ENCODE assay signal across 8 mouse cellular contexts in genomic region chr7:120597744-120598243, GRCm38 (mm10). TPM values are rescaled to one million over a fixed set of nuclear protein-coding genes. Genes with fewer than 3 reads are reported as not detected.
DNase-seq lines count a peak whose midpoint lies in the region; ATAC-seq and TF ChIP-seq lines count a peak whose summit lies in the region.

No protein-coding gene starts in this region.

- peak overlapping the region; percentile 11; the same call in 1 of the 2 replicates for H3K9ac ChIP-seq in heart, embryonic 12.5 days
- peak overlapping the region; percentile 60; the same call in 1 of the 2 replicates for H3K9ac ChIP-seq in kidney, postnatal 0 days (ENCODE audit: low read depth, low read length)
- no peak overlapping the region for H3K9ac ChIP-seq in liver, postnatal 0 days (replicated peaks)

- H3K4me3 ChIP-seq in thymus, adult 2 months (ENCODE audit: control insufficient read depth, insufficient read depth, low read length) = no peak overlapping the region
- peak overlapping the region; percentile 48 for H3K4me3 ChIP-seq in heart, embryonic 12.5 days
- H3K4me3 ChIP-seq in kidney, postnatal 0 days (replicated peaks; ENCODE audit: low read depth, low read length) = peak overlapping the region; percentile 39
- H3K4me3 ChIP-seq in liver, postnatal 0 days (ENCODE audit: low read depth, low read length) = peak overlapping the region; percentile 8; the same call in 1 of the 2 replicates

- no peak for TF ChIP-seq CTCF in thymus, adult 2 months (IDR thresholded peaks at IDR 0.05; ENCODE audit: borderline replicate concordance, control insufficient read depth, extremely low read depth, insufficient read depth, low read length, poor library complexity)
- TF ChIP-seq CTCF in kidney, postnatal 0 days (IDR thresholded peaks at IDR 0.05; ENCODE audit: low read depth) = no peak
- no peak for TF ChIP-seq CTCF in liver, postnatal 0 days (IDR thresholded peaks at IDR 0.05; ENCODE audit: low read depth)

- H3K4me1 ChIP-seq in thymus, adult 2 months (replicated peaks; ENCODE audit: control insufficient read depth, insufficient read depth, low read length) = no peaks in the 10 kb centered on the region
- no peaks in the 10 kb centered on the region for H3K4me1 ChIP-seq in heart, embryonic 12.5 days (replicated peaks)
- H3K4me1 ChIP-seq in kidney, postnatal 0 days (replicated peaks; ENCODE audit: insufficient read depth, low read length) = no peaks in the 10 kb centered on the region
- H3K4me1 ChIP-seq in liver, postnatal 0 days (ENCODE audit: insufficient read depth) = no peaks in the 10 kb centered on the region

- TF ChIP-seq EP300 in liver, postnatal 0 days (IDR thresholded peaks at IDR 0.05; ENCODE audit: low read depth) = no peak

- peak; percentile 1 for DNase-seq in thymus, adult 2 months
- DNase-seq in thymus, postnatal 25 days = no peak
- DNase-seq in cerebellum, postnatal 36 days = peak; percentile 54 to 57
- DNase-seq in kidney, postnatal 0 days (ENCODE audit: low spot score) = no peak
- no peak for DNase-seq in liver, postnatal 0 days
- peak; percentile 40 to 46 for DNase-seq in right cerebral cortex, postnatal 10 days (ENCODE audit: low spot score in 2 of 2)
- no peak for DNase-seq in ovary, adult 18-20 months (ENCODE audit: low spot score)

- peak overlapping the region; percentile 72 for H3K4me2 ChIP-seq in heart, embryonic 12.5 days
- H3K4me2 ChIP-seq in kidney, postnatal 0 days (ENCODE audit: low read length) = peak overlapping the region; percentile 82
- peak overlapping the region; percentile 40 for H3K4me2 ChIP-seq in liver, postnatal 0 days (ENCODE audit: low read depth, low read length)

- H3K27ac ChIP-seq in thymus, adult 2 months (ENCODE audit: control insufficient read depth, insufficient read depth, low read length) = no peak overlapping the region
- no peak overlapping the region for H3K27ac ChIP-seq in heart, embryonic 12.5 days (ENCODE audit: poor library complexity, severe bottlenecking)
- H3K27ac ChIP-seq in kidney, postnatal 0 days = no peak overlapping the region
- H3K27ac ChIP-seq in liver, postnatal 0 days (ENCODE audit: low read depth) = no peak overlapping the region

- WGBS in thymus, adult 2 months = 10% methylated on average over 41 of the region's 41 CpGs
- WGBS in heart, embryonic 12.5 days = 10% methylated on average over 41 of the region's 41 CpGs
- WGBS in kidney, postnatal 0 days = 5% methylated on average over 41 of the region's 41 CpGs
- 10% methylated on average over 41 of the region's 41 CpGs for WGBS in liver, postnatal 0 days (ENCODE audit: insufficient replicate concordance)

- TF ChIP-seq POLR2A in thymus, adult 2 months (IDR thresholded peaks at IDR 0.05; ENCODE audit: control insufficient read depth, extremely low read depth, insufficient read depth, low read length, poor library complexity) = no peak

- H3K27me3 ChIP-seq in thymus, adult 2 months (ENCODE audit: control insufficient read depth, insufficient read depth, low read length) = no peaks in the 10 kb centered on the region; the same call in 1 of the 2 replicates
- peaks cover 16% of the 10 kb centered on the region for H3K27me3 ChIP-seq in heart, embryonic 12.5 days (replicated peaks)
- no peaks in the 10 kb centered on the region for H3K27me3 ChIP-seq in kidney, postnatal 0 days (ENCODE audit: insufficient read depth, low read length)
- H3K27me3 ChIP-seq in liver, postnatal 0 days (ENCODE audit: insufficient read depth, low read length) = peaks cover 21% of the 10 kb centered on the region

- ATAC-seq in heart, embryonic 12.5 days (ENCODE audit: insufficient number of reproducible peaks, low FRiP score) = no peak
- 0 out of 2 replicates have a peak, but pooled peaks have one; percentile 68 for ATAC-seq in kidney, postnatal 0 days (replicated peaks; ENCODE audit: low FRiP score, low read depth)
- no peak for ATAC-seq in liver, postnatal 0 days

- no peaks in the 10 kb centered on the region for H3K9me3 ChIP-seq in heart, embryonic 12.5 days (replicated peaks)
- no peaks in the 10 kb centered on the region for H3K9me3 ChIP-seq in kidney, postnatal 0 days (replicated peaks; ENCODE audit: low read length)
- H3K9me3 ChIP-seq in liver, postnatal 0 days (ENCODE audit: low read length) = no peaks in the 10 kb centered on the region

- no peaks in the 10 kb centered on the region for H3K36me3 ChIP-seq in thymus, adult 2 months (ENCODE audit: control insufficient read depth, insufficient read depth, low read length)
- H3K36me3 ChIP-seq in heart, embryonic 12.5 days = no peaks in the 10 kb centered on the region
- H3K36me3 ChIP-seq in kidney, postnatal 0 days (ENCODE audit: insufficient read depth, low read length) = no peaks in the 10 kb centered on the region
- H3K36me3 ChIP-seq in liver, postnatal 0 days (replicated peaks; ENCODE audit: insufficient read depth, low read length) = no peaks in the 10 kb centered on the region

RNA-seq across cellular contexts. Expression of gene Uqcrc2, which starts 37.2 kb away (rescaled TPM):
- polyA plus RNA-seq in thymus, adult 2 months (2012; rRNA removed) = 70.4 and 89.4 TPM in 2 replicates
- 409 and 430 TPM in 2 replicates for polyA plus RNA-seq in heart, embryonic 12.5 days (2016; fragmentation: Nextera tagmentation; extraction: Ambion mirVana)
- 326 and 329 TPM in 2 replicates for polyA plus RNA-seq in kidney, postnatal 0 days (2015; fragmentation: Nextera tagmentation; extraction: Ambion mirVana)
- 152 and 155 TPM in 2 replicates for polyA plus RNA-seq in liver, postnatal 0 days (2015; fragmentation: Nextera tagmentation; extraction: Ambion mirVana)

Comparison
In these comparisons a context has a peak if more than half of its experiments do, and no peak if none do; other contexts are left out.
1. DNase-seq: peak in thymus, adult 2 months (single experiment), cerebellum, postnatal 36 days (2 of 2) and right cerebral cortex, postnatal 10 days (2 of 2); none in thymus, postnatal 25 days (single experiment), kidney, postnatal 0 days (single experiment), liver, postnatal 0 days (single experiment) and ovary, adult 18-20 months (single experiment).
2. Peak in every context shown above with its lines, with median percentiles within 50 percentile points of each other: H3K4me2 ChIP-seq.